Mouse (Mus musculus): ENCODE measurements around the gene Rer1.

DNA sequence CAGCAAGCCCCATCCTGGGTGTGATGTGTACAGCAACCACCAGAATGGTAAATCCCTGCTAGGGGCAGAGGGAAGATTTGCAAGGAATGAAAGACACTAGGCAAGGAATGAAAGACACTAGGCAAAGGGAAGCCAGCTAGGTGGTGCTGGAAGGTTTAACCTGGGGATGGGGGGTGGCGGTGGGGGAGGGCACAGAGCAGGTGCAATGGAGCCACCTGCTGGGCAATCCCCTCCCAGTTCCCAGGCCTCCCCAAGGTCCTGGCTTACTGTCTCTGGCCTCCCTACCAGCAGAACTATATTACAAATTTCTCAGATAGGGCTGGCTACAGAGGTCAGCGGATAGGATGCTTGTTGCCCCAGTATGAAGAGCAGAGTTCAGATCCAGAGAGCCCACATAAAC is 21.7 kb downstream of the Rer1 start:
- no peak for TF ChIP-seq CTCF (IDR thresholded peaks at IDR 0.05; ENCODE audit: low read depth)
- TF ChIP-seq EP300 (IDR thresholded peaks at IDR 0.05; ENCODE audit: low read depth): no peak

All from heart, postnatal 0 days (tissue).